Mouse (Mus musculus) intestine, embryonic 16.5 days (tissue): ENCODE results near the gene Slc7a14. TPM values are rescaled to one million over a fixed set of nuclear protein-coding genes. Genes with fewer than 3 reads are reported as not detected.

Experiments
- ATAC-seq: fragments of 200-750 bp; cut with Nextera tagmentation; 2 replicates; pipeline ENCODE4 v1.8.0; 2017; ENCODE audit warnings: moderate TSS enrichment, moderate library complexity
- H3K27ac ChIP-seq: fragments of 300-500 bp; sonication (generic); 2 replicates; pipeline ENCODE4 v1.5.1; 2014; ENCODE audit warnings: mild to moderate bottlenecking, low read length
- H3K27me3 ChIP-seq: fragments of 300-500 bp; sonication (generic); replicated peaks from 2 replicates; pipeline ENCODE4 v1.6.1; 2014; ENCODE audit warnings: low read length, control low read depth, mixed read lengths; ENCODE audit not compliant: control insufficient read depth, insufficient read depth
- H3K36me3 ChIP-seq: fragments of 300-500 bp; sonication (generic); 2 replicates; pipeline ENCODE4 v1.6.1; 2014; ENCODE audit warnings: low read length, control low read depth; ENCODE audit not compliant: control insufficient read depth, insufficient read depth
- H3K4me1 ChIP-seq: fragments of 300-500 bp; sonication (generic); 2 replicates; pipeline ENCODE4 v1.6.1; 2014; ENCODE audit warnings: low read length, control low read depth, mixed read lengths; ENCODE audit not compliant: control insufficient read depth, insufficient read depth
- H3K4me2 ChIP-seq: fragments of 300-500 bp; sonication (generic); 2 replicates; pipeline ENCODE4 v1.6.1; 2014; ENCODE audit warnings: low read depth, low read length, control low read depth
- H3K4me3 ChIP-seq: fragments of 300-500 bp; sonication (generic); 2 replicates; pipeline ENCODE4 v1.5.1; 2014; ENCODE audit warnings: mild to moderate bottlenecking, low read length
- H3K9ac ChIP-seq: fragments of 300-500 bp; sonication (generic); 2 replicates; pipeline ENCODE4 v1.6.1; 2014; ENCODE audit warnings: low read depth, low read length
- H3K9me3 ChIP-seq: fragments of 300-500 bp; sonication (generic); 2 replicates; pipeline ENCODE4 v1.6.1; 2016; ENCODE audit warnings: low read length, control low read depth; ENCODE audit not compliant: control insufficient read depth
- WGBS: fragments of 180-500 bp; shearing (Covaris S2); extraction: QIAGEN DNeasy Blood & Tissue Kit; methylation state at CpG from one replicate; pipeline ENCODE4 v1.1.7; 2014; 5-methylcytosine and 5-hydroxymethylcytosine counted together
- polyA plus RNA-seq: library from polyadenylated mRNA; unstranded; fragments of >200 nt; fragmentation: Nextera tagmentation; extraction: Ambion mirVana; gene quantifications from 2 replicates; pipeline ENCODE4 v1.2.1, GENCODE M21; 2015

The Slc7a14 gene
- polyA plus RNA-seq: 0.59 and 0.60 TPM in 2 replicates

GRCm38 (mm10) chr3:31309934-31310787 lies at the start of gene Slc7a14:
Gene Slc7a14, minus strand, starts transcription at chr3:31310378.
- Histone ChIP-seq H3K36me3 (no peaks in the 10 kb centered on the region), H3K27ac (no peak within 1 kb of the TSS), H3K4me3 (peak within 1 kb of the TSS; percentile 23), H3K9me3 (no peaks in the 10 kb centered on the region), H3K9ac (no peak within 1 kb of the TSS), H3K27me3 (peaks cover 25% of the 10 kb centered on the region), H3K4me1 (no peaks in the 10 kb centered on the region), H3K4me2 (0 out of 2 replicates have a peak within 1 kb of the TSS, but pooled peaks have one; percentile 16)
- ATAC-seq: 0 out of 2 replicates have a peak, but pooled peaks have one; percentile 28
- WGBS: 2% methylated on average over 34 of the region's 38 CpGs

GRCm38 (mm10) chr3:31346540-31346939 lies 36.4 kb upstream of the Slc7a14 start:
- no peak overlapping the region for H3K4me3 ChIP-seq
- WGBS: 79% methylated on average over 4 of the region's 4 CpGs
- ATAC-seq: no peak
- H3K4me2 ChIP-seq: no peak overlapping the region
- H3K36me3 ChIP-seq: no peaks in the 10 kb centered on the region
- no peaks in the 10 kb centered on the region for H3K4me1 ChIP-seq
- H3K27me3 ChIP-seq: no peaks in the 10 kb centered on the region
- no peaks in the 10 kb centered on the region for H3K9me3 ChIP-seq
- no peak overlapping the region for H3K27ac ChIP-seq
- H3K9ac ChIP-seq: no peak overlapping the region

- H3K27ac ChIP-seq: no peak overlapping the region
- H3K9me3 ChIP-seq: no peaks in the 10 kb centered on the region
- ATAC-seq: no peak
- no peaks in the 10 kb centered on the region for H3K4me1 ChIP-seq
- WGBS: 53% methylated on average over 4 of the region's 4 CpGs
- no peak overlapping the region for H3K9ac ChIP-seq
- H3K4me2 ChIP-seq: no peak overlapping the region
- H3K27me3 ChIP-seq: no peaks in the 10 kb centered on the region
- H3K4me3 ChIP-seq: no peak overlapping the region
- H3K36me3 ChIP-seq: no peaks in the 10 kb centered on the region
Observed at GRCm38 (mm10) chr3:31345766-31346165, 35.6 kb upstream of the Slc7a14 start.

GRCm38 (mm10) chr3:31339236-31339635 lies 29.1 kb upstream of the Slc7a14 start:
- no peaks in the 10 kb centered on the region for H3K9me3 ChIP-seq

GRCm38 (mm10) chr3:31328237-31328836 lies 18.2 kb upstream of the Slc7a14 start:
- no peak overlapping the region for H3K9ac ChIP-seq
- no peak for ATAC-seq
- H3K4me1 ChIP-seq: no peaks in the 10 kb centered on the region
- no peaks in the 10 kb centered on the region for H3K27me3 ChIP-seq
- H3K9me3 ChIP-seq: no peaks in the 10 kb centered on the region
- no peak overlapping the region for H3K4me3 ChIP-seq
- 66% methylated on average over 7 of the region's 7 CpGs for WGBS
- H3K4me2 ChIP-seq: no peak overlapping the region
- no peak overlapping the region for H3K27ac ChIP-seq
- H3K36me3 ChIP-seq: no peaks in the 10 kb centered on the region

More at GRCm38 (mm10) chr3:31339236-31339635, 29.1 kb upstream of the Slc7a14 start:
- Histone ChIP-seq H3K36me3 (no peaks in the 10 kb centered on the region), H3K4me1 (no peaks in the 10 kb centered on the region), H3K4me2 (no peak overlapping the region), H3K27ac (no peak overlapping the region), H3K4me3 (no peak overlapping the region), H3K27me3 (no peaks in the 10 kb centered on the region), H3K9ac (no peak overlapping the region)
- WGBS: 57% methylated on average over 3 of the region's 3 CpGs
- ATAC-seq: no peak

GRCm38 (mm10) chr3:31327791-31328190 lies 17.6 kb upstream of the Slc7a14 start:
- Histone ChIP-seq H3K4me2 (no peak overlapping the region), H3K4me1 (no peaks in the 10 kb centered on the region), H3K9me3 (no peaks in the 10 kb centered on the region), H3K9ac (no peak overlapping the region), H3K27me3 (no peaks in the 10 kb centered on the region), H3K4me3 (no peak overlapping the region), H3K27ac (no peak overlapping the region), H3K36me3 (no peaks in the 10 kb centered on the region)
- no peak for ATAC-seq
- WGBS: 92% methylated on average over 5 of the region's 5 CpGs

- no peaks in the 10 kb centered on the region for H3K9me3 ChIP-seq
- 46% methylated on average over 3 of the region's 3 CpGs for WGBS
- ATAC-seq: no peak
Observed at GRCm38 (mm10) chr3:31324231-31324654, 14.1 kb upstream of the Slc7a14 start.

GRCm38 (mm10) chr3:31309371-31309933 lies 726 bp downstream of the Slc7a14 start:
- Histone ChIP-seq H3K9ac (no peak overlapping the region), H3K4me3 (peak overlapping the region; percentile 23)
- 1% methylated on average over 34 of the region's 36 CpGs for WGBS

More at GRCm38 (mm10) chr3:31324231-31324654, 14.1 kb upstream of the Slc7a14 start:
- Histone ChIP-seq H3K27me3 (no peaks in the 10 kb centered on the region), H3K27ac (no peak overlapping the region), H3K4me2 (no peak overlapping the region), H3K36me3 (no peaks in the 10 kb centered on the region), H3K9ac (no peak overlapping the region), H3K4me1 (no peaks in the 10 kb centered on the region), H3K4me3 (no peak overlapping the region)

GRCm38 (mm10) chr3:31308906-31309305 lies 1.3 kb downstream of the Slc7a14 start:
- WGBS: 3% methylated on average over 14 of the region's 14 CpGs
- no peak for ATAC-seq

More at GRCm38 (mm10) chr3:31309371-31309933, 726 bp downstream of the Slc7a14 start:
- ATAC-seq: no peak
- Histone ChIP-seq H3K27me3 (peaks cover 25% of the 10 kb centered on the region), H3K4me2 (0 out of 2 replicates have a peak overlapping the region, but pooled peaks have one; percentile 16), H3K4me1 (no peaks in the 10 kb centered on the region), H3K27ac (no peak overlapping the region), H3K9me3 (no peaks in the 10 kb centered on the region), H3K36me3 (no peaks in the 10 kb centered on the region)

More at GRCm38 (mm10) chr3:31308906-31309305, 1.3 kb downstream of the Slc7a14 start:
- H3K9ac ChIP-seq: no peak overlapping the region
- H3K9me3 ChIP-seq: no peaks in the 10 kb centered on the region
- no peak overlapping the region for H3K4me3 ChIP-seq
- H3K36me3 ChIP-seq: no peaks in the 10 kb centered on the region
- H3K4me1 ChIP-seq: no peaks in the 10 kb centered on the region
- peaks cover 25% of the 10 kb centered on the region for H3K27me3 ChIP-seq
- no peak overlapping the region for H3K4me2 ChIP-seq
- H3K27ac ChIP-seq: no peak overlapping the region
